Mouse (Mus musculus) 3T3-L1 (cell line): ENCODE data around the gene Elovl1.

Experiments used
- DNase-seq: peaks from one replicate; pipeline ENCODE4 v3.0.0-alpha.2; 2015; ENCODE audit warnings: low read depth, low spot score

Gene Elovl1

DNA sequence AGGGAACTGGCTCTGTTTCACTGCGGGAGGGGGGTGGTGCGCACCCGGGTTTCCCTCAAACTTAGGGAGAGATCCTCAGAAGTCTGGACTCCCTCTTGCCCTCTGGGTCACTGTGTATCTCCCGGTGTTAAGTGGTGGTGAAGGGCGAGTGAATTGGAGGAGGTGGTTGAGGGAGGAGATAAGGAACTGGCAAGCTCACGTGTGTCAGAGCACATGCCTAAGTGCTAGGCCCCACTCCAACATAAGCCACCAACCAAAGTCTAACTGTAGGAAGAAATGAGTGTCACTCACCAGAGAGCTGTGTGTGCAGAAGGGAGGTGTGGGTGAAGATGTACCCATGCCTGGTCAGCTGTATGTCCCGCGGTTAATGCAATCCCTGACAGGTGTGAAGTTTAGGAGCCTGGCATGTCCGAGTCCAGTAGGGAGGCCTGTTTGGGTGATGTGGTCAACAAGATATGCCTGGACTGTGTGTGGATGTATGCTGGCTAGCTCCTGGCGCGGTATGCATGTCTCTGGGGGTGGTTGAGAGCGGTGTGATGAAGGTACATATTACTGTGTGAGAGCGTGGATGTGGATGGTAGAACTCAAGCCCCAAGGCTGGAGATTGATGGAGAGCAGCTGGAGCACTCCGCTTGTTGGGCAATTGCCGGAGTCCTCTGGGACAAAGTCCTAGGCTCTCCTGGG is 780 bp downstream of the Elovl1 start:
- DNase-seq, result peak; percentile 61

GRCm38 (mm10) chr4:118429215-118429895 is 1.5 kb downstream of the Elovl1 start:
- no peak for DNase-seq

DNA sequence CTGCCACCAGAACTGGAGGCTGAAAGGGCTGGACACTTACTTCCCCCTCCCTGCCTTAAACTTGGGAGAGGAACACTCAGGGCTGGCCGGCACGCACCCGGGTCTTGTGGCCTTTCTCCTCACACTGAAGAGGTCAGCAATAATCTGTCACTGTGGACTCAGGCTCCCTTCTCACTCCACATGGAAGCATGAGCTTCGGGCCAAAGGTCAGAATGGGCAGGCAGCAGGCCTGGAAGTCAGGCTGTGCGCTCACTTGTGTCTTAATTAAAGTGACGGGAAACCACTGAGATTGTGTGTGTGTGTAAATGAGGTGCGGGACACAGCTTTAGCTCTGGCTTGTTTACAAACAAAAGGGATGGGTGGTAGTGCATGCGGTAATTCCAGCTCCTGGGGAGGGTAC is 4.4 kb downstream of the Elovl1 start:
- DNase-seq, result no peak

GRCm38 (mm10) chr4:118436820-118437603 is 9.1 kb downstream of the Elovl1 start, which contains the start of gene Cdc20:
Gene Cdc20, minus strand, starts transcription at chr4:118437352.
- DNase-seq, result peak; percentile 99

DNA sequence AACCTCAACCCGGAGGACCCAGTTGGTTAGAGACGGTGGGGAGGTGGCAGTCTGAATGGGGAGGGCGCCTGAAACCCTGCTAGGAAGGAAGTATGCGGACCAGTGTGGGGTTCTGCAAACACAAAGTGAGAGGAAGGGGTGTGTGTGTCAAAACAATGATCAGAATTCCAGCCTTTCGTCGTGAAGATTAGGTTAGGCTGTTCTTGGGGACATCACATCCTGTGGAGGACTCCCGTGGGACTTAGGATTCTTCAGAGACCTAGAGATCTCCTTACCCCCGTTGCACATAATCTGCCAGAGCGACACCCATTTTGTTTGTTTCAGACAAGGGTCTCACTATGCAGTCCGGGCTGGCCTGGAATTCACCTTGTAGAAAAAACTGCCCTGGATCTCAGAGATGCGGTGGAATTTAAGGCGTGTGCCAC is 9.9 kb downstream of the Elovl1 start:
- peak; percentile 41 for DNase-seq

DNA sequence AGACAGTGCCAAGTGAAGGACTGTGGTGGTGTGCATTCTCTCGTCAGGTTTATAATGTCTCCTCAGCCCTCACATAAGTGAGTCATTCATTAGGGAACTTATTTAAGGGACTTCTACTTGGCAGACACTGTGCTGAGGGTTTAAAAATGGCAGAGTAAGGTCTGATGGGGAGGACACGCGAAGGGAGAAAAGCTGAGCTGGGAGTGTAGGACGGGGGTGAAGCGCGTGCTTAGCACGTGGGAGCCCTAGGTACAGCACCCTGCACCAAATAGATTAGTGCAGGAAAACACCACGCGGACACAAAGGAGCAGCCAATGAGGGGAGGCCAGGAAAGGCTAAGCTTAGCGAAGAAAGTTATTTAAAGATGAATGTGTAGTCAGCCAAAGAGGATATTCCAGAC is 17.2 kb downstream of the Elovl1 start:
- DNase-seq, result no peak

GRCm38 (mm10) chr4:118445781-118446414 is 18.0 kb downstream of the Elovl1 start:
- no peak for DNase-seq

DNA sequence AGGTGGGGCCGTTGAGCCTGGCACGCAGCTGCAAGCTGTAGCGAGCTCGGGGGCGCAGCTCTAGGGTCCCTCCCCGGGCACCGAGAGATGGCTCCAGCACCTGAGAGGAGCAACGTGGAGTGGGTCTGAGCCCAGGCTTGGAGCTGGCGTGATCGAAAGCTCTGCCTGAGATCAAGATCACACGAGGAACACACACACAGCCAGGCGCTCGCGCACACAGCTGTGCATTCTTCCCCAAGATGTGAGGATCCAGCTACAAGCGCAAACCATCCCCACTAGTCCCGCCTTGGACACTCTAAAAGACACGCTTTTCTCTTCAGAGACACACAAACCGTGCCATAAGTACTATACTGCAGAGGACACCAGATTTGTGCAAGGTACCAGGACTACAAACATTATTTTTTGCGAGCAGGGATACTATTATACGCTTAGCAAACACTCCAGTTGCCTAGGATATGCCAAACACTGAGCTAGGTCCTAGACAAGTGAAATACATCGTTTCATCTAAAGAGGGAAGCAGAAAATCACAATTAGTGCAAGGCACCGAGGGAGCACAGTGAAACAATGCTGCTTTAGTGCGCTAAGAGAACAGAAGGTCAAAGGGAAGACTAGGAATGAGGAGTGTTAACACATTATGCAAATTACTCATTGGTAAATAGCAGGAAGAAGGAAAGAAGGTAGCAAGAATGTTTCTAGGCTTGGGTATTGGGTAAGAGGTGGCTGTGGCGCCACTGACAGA is 18.7 kb downstream of the Elovl1 start:
- no peak for DNase-seq

DNA sequence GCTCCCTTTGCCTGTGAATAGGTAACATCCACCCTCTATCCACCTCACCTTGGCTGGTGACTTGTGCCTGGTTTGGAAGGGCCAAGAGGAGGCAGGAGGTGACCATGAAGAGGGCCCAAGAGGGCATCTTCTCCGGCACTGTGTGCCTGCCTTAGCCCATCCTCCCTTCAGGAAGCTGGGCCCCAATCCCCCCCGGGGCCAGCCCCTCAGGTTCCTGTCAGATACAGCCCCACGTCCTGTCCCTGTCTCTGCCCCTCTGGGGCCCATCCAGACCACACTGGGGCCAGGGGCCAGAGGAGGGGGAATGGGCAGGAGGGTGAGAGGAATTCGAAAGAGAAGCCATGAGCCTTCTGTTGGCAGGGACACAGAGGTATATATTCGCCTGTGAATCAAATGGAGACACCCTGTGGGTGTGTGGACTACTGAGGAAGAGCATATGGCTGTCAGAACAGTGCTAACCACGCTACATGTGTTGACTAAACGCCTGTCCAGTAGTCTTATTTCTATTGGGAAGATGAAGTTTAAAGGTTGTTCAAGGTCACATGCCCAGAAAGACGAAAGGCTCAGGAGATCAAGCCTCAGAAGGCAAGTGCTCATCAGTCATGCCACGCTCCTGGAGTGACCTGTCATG is 29.6 kb downstream of the Elovl1 start, which contains the start of gene Mpl:
Mpl (minus strand) TSS at position 169 of the 631 bp plus-strand sequence.
- no peak for DNase-seq

- no peak for DNase-seq
Measured at GRCm38 (mm10) chr4:118464956-118465355, 37.1 kb downstream of the Elovl1 start.

GRCm38 (mm10) chr4:118465697-118466163 is 37.8 kb downstream of the Elovl1 start:
- peak; percentile 67 for DNase-seq

DNA sequence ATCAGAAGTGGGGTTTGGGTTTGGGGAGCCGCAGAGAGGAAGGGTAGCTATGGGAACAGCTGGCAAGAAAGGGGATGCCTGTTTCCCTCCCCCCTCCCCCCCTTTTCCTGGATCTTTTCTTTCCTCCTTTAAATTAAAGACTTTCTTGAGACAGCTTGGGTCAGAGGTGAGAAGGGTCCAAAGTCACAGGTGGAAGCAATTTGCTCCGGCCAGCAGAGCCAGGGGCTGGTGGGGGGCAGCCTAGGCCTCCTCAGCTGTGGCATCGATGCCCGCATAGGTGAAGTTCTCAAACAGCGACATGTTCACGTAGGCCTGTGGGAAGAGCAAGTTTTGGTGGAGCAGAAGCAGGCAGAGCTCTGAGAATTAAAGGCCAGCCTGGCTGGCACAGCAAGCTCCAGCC is 43.4 kb downstream of the Elovl1 start:
- DNase-seq, result no peak

DNA sequence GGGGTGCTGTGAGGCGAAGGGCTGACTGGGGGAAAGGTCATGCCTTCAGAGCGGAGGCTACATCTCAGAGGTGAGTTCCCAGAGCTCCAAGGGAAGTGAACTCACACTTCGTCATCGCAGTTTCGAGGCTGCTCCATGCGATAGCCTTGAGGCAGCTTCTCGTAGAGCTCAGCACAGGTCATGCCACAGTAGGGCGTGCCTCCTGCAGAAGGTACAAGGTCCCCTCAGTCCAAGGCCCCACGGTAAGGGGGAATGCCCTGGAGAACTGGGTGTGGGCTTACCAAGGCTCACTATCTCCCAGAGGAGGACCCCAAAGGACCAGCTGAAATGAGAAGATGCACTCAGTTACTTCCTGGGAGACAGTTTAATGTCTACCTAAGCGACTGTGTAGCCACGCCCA is 44.8 kb downstream of the Elovl1 start:
- DNase-seq, result no peak

GRCm38 (mm10) chr4:118476773-118477530 is 49.1 kb downstream of the Elovl1 start:
- no peak for DNase-seq
